Mouse (Mus musculus) ES-E14 (cell line): ENCODE results near the gene Ucma. TPM values are rescaled to one million over a fixed set of nuclear protein-coding genes. Genes with fewer than 3 reads are reported as not detected.

Source experiments
- DNase-seq: peaks from one replicate; pipeline ENCODE4 v3.0.0-alpha.2; 2013; ENCODE audit warnings: low read depth, low spot score
- H3K27ac ChIP-seq: 2 replicates; pipeline ENCODE4 v1.5.1; 2012; ENCODE audit warnings: low read depth, mild to moderate bottlenecking, low read length, moderate library complexity, mixed read lengths; ENCODE audit not compliant: poor library complexity, insufficient read depth, severe bottlenecking
- H3K36me3 ChIP-seq: 2 replicates; pipeline ENCODE4 v1.6.1; 2012; ENCODE audit warnings: mild to moderate bottlenecking, low read length, moderate library complexity, mixed read lengths; ENCODE audit not compliant: control insufficient read depth, poor library complexity, insufficient read depth, severe bottlenecking
- H3K4me1 ChIP-seq, 2 experiments: fragments of 150-350 bp in 1 of 2; sonication (generic) in 1 of 2; 2 replicates each; pipeline ENCODE4 v1.6.1; 2012; ENCODE audit warnings: low read length in 2 of 2, mild to moderate bottlenecking in 1 of 2, mixed read lengths in 1 of 2; ENCODE audit not compliant: control insufficient read depth in 2 of 2, insufficient read depth in 2 of 2, poor library complexity in 1 of 2
- H3K4me3 ChIP-seq, 2 experiments: fragments of 150-350 bp in 1 of 2; sonication (generic) in 1 of 2; 2 replicates each; pipeline ENCODE4 v1.5.1; 2012; ENCODE audit warnings: low read length in 2 of 2, low read depth in 1 of 2, mild to moderate bottlenecking in 1 of 2, mixed read lengths in 1 of 2; ENCODE audit not compliant: insufficient read depth in 1 of 2, poor library complexity in 1 of 2, severe bottlenecking in 1 of 2
- H3K9ac ChIP-seq: 2 replicates; pipeline ENCODE4 v1.6.1; 2012; ENCODE audit warnings: low read depth, mild to moderate bottlenecking, low read length, mixed read lengths; ENCODE audit not compliant: poor library complexity, insufficient read depth, severe bottlenecking
- H3K9me3 ChIP-seq: fragments of 150-350 bp; sonication (generic); 2 replicates; pipeline ENCODE4 v1.6.1; 2012; ENCODE audit warnings: low read depth, mild to moderate bottlenecking, low read length; ENCODE audit not compliant: control insufficient read depth, insufficient read depth
- CHD2 ChIP-seq: IDR thresholded peaks from 2 replicates; pipeline ENCODE4 v1.6.1; 2014; ENCODE audit warnings: mild to moderate bottlenecking, low read depth, low read length, inconsistent platforms
- HCFC1 ChIP-seq: IDR thresholded peaks from 2 replicates; pipeline ENCODE4 v1.6.1; 2012; ENCODE audit warnings: low read length, inconsistent platforms, borderline replicate concordance; ENCODE audit not compliant: insufficient read depth
- MAFK ChIP-seq: IDR thresholded peaks from 2 replicates; pipeline ENCODE4 v1.6.1; 2014; ENCODE audit warnings: mild to moderate bottlenecking, low read depth, low read length, inconsistent platforms; ENCODE audit not compliant: insufficient read depth
- ZC3H11A ChIP-seq: IDR thresholded peaks from 2 replicates; pipeline ENCODE4 v1.6.1; 2012; ENCODE audit warnings: low read depth, mild to moderate bottlenecking, inconsistent platforms, low read length, borderline replicate concordance
- ZNF384 ChIP-seq: IDR thresholded peaks from 2 replicates; pipeline ENCODE4 v1.6.1; 2012; ENCODE audit warnings: low read depth, low read length, inconsistent platforms
- in situ Hi-C, 2 experiments: fragments of 600-800 bp; cut with MboI; formaldehyde crosslinking; loops; one replicate each; pipeline ENCODE4 v1.15.1; 2025; ENCODE audit warnings: low sequenced_read_pairs in 2 of 2, inconsistent platforms in 1 of 2; ENCODE audit not compliant: unreplicated experiment in 2 of 2
- total RNA-seq: library from RNA; depleted of rRNA; stranded (reverse); fragments of 300-350 nt; gene quantifications from 2 replicates; pipeline ENCODE4 v1.2.3, GENCODE M21; 2012

The Ucma gene
- total RNA-seq, 1 experiment, result 2.7 TPM

DNA sequence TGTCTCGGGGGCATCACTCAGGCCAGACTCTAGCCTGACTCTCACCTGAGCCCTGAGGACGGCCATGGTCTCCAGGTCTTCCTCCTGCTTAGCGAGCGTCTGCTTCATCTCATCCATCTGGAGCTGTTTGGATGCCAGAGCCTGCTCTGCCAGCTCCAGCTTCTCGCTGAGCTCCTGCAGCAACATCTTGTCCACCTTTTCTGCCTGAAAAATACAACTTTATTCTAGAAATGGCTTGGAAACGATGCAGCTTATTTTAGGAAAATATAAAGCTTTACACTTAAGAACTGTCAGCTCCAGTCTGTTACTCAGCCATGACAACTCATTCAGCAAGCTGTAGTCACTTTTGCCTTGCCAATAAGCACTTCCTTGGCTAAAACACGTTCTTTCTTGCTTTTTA, 55.3 kb downstream of the Ucma start:
- no peaks in the 10 kb centered on the region for H3K9me3 ChIP-seq
- no peak for TF ChIP-seq CHD2
- no peak for TF ChIP-seq ZNF384
- TF ChIP-seq HCFC1, result no peak
- TF ChIP-seq MAFK, result no peak
- no peak for TF ChIP-seq ZC3H11A
- no peak for DNase-seq
- H3K4me3 ChIP-seq, result no peak overlapping the region
- no peak overlapping the region for H3K9ac ChIP-seq
- peaks cover 9 to 11% of the 10 kb centered on the region in 2 experiments; a peak in 3 of 4 replicates for H3K4me1 ChIP-seq
- no peak overlapping the region for H3K27ac ChIP-seq
- in situ Hi-C loops, result no loop called here
- H3K36me3 ChIP-seq, result peaks cover 3% of the 10 kb centered on the region; the same call in 1 of the 2 replicates

DNA sequence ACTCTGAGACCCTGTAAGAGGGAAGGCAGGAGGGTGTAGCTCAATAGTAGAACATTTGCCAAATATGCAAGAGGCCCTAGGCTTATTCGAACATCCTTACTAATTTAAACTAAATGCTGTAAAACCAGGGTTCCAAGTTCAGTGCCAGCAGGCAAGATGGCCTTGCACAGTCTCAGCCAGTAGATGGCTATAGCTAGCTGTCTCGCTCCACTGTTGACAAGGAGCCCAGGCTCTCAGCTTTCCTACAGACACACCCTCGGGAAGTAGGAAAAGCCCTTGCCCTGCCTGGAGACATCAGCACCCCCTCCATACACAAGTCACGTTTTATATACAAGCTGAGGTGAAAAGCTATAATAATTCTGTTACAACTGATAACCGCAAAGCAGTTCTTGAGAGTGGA, 56.7 kb downstream of the Ucma start:
- TF ChIP-seq CHD2, result no peak
- no peak for TF ChIP-seq ZC3H11A
- no peak for TF ChIP-seq ZNF384
- TF ChIP-seq HCFC1, result no peak
- TF ChIP-seq MAFK, result no peak
- Histone ChIP-seq H3K9me3 (no peaks in the 10 kb centered on the region), H3K4me3 (no peak overlapping the region), H3K4me1 (peaks cover 9 to 14% of the 10 kb centered on the region in 2 experiments; a peak in 3 of 4 replicates), H3K36me3 (peaks cover 6% of the 10 kb centered on the region; the same call in 1 of the 2 replicates), H3K9ac (no peak overlapping the region), H3K27ac (no peak overlapping the region)
- in situ Hi-C loops, result no loop called here
- DNase-seq, result no peak

DNA sequence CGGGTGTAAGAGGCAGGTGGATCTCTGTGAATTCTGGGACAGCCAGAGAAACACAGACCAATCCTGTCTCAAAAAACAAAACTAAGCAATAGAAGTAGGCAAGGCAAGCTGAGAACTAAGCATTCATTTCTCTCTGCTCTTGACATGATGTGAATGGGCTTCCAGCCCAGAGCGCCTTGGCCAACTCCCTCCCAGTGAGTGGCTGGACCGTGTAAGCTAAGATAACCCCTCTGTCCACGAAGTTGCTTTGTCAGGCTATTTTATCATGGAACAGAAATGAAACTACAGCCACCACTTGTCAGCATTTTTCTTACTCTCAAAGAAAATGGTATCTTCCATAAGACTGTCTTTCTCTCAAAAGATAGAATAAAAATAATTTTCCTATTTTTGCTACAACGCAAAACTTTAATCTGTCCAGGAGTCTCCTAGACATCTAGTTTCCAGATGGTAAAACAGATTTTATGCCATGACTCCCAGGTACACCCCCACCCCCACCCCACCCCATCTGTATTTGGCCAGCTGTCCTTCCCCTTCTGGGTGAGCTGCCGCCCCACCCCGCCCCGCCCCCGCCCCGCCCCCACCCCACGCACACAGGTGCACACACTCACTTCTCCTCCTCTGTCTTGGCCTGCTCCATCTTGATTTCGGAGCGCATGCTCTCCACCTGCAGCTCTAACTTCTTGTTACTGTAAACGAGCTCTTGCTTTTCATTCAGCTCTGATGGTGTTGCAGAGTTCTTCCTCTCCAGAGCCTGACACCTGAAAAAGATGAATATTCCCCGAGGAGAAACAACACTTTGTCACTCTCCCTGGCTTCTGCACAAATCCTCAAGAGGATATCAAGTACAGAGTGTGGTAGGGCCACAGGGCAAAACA, 57.9 kb downstream of the Ucma start:
- no peaks in the 10 kb centered on the region for H3K9me3 ChIP-seq
- H3K36me3 ChIP-seq, result peaks cover 9% of the 10 kb centered on the region; the same call in 1 of the 2 replicates
- peaks cover 9 to 17% of the 10 kb centered on the region in 2 experiments; a peak in 3 of 4 replicates for H3K4me1 ChIP-seq
- no peak for TF ChIP-seq ZC3H11A
- TF ChIP-seq ZNF384, result no peak
- no peak for TF ChIP-seq MAFK
- peak overlapping the region in 1 of 2 experiments; percentile 40; a peak in 1 of 4 replicates for H3K4me3 ChIP-seq
- in situ Hi-C loops, result no loop called here
- H3K27ac ChIP-seq, result no peak overlapping the region
- no peak for DNase-seq
- H3K9ac ChIP-seq, result no peak overlapping the region

DNA sequence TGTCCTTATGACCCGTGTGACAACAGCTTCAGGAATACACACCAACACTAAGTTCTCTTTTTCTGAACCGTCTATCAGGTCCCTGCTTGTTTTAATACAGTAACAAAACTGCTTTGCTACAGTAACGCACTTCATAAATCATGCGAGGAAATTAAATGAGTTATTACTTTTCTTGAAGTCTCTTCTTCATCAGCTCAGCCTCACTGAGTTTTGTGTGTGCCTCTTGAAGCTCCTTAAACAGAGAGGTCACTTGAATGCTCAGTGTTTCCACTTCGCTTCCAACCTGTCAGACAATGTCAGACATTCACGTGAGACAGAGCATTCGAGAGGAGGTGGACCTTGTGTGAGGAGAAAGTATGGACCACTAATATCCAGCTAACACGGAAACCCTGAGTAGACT, 58.9 kb downstream of the Ucma start:
- H3K9ac ChIP-seq, result no peak overlapping the region
- no peak for TF ChIP-seq MAFK
- TF ChIP-seq CHD2, result no peak
- no peak for TF ChIP-seq HCFC1
- no peak for TF ChIP-seq ZNF384
- TF ChIP-seq ZC3H11A, result no peak
- peaks cover 9 to 17% of the 10 kb centered on the region in 2 experiments; a peak in 3 of 4 replicates for H3K4me1 ChIP-seq
- in situ Hi-C loops, result no loop called here
- no peak for DNase-seq
- no peaks in the 10 kb centered on the region for H3K9me3 ChIP-seq
- H3K27ac ChIP-seq, result no peak overlapping the region
- H3K36me3 ChIP-seq, result peaks cover 9% of the 10 kb centered on the region; the same call in 1 of the 2 replicates
- no peak overlapping the region for H3K4me3 ChIP-seq
